Mouse (Mus musculus): ENCODE measurements at regions not wholly inside any gene's neighbourhood (a gene's known extent, or its start where the extent isn't known, plus 50 kb on each side); places are given as distances from the start of the nearest gene placed in this dataset.

- Histone ChIP-seq H3K27ac (ENCODE audit: low read length) (no peak overlapping the region), H3K36me3 (ENCODE audit: insufficient read depth, low read length) (no peaks in the 10 kb centered on the region), H3K9me3 (ENCODE audit: low read length) (no peaks in the 10 kb centered on the region), H3K4me3 (ENCODE audit: low read depth, low read length) (no peak overlapping the region), H3K9ac (replicated peaks; ENCODE audit: low read depth) (no peak overlapping the region), H3K4me1 (ENCODE audit: insufficient read depth, low read depth, low read length) (no peaks in the 10 kb centered on the region), H3K4me2 (replicated peaks; ENCODE audit: low read depth, low read length) (no peak overlapping the region), H3K27me3 (replicated peaks; ENCODE audit: insufficient read depth, low read length) (no peaks in the 10 kb centered on the region)
- DNase-seq (ENCODE audit: low spot score) (peak; percentile 11), ATAC-seq (no peak)
- no peak for TF ChIP-seq EP300 (IDR thresholded peaks at IDR 0.05)
- TF ChIP-seq CTCF (IDR thresholded peaks at IDR 0.05), result no peak
- 26% methylated on average over 8 of the region's 8 CpGs for WGBS
Measured at GRCm38 (mm10) chr16:93384039-93384537, 219.8 kb downstream of the Setd4 start.

GRCm38 (mm10) chr16:93382945-93383344, 220.9 kb downstream of the Setd4 start:
- Histone ChIP-seq H3K4me2 (replicated peaks; ENCODE audit: low read depth, low read length) (no peak overlapping the region), H3K27me3 (replicated peaks; ENCODE audit: insufficient read depth, low read length) (no peaks in the 10 kb centered on the region), H3K4me1 (ENCODE audit: insufficient read depth, low read depth, low read length) (no peaks in the 10 kb centered on the region), H3K36me3 (ENCODE audit: insufficient read depth, low read length) (no peaks in the 10 kb centered on the region), H3K9ac (replicated peaks; ENCODE audit: low read depth) (no peak overlapping the region), H3K9me3 (ENCODE audit: low read length) (no peaks in the 10 kb centered on the region), H3K27ac (ENCODE audit: low read length) (no peak overlapping the region), H3K4me3 (ENCODE audit: low read depth, low read length) (no peak overlapping the region)
- TF ChIP-seq EP300 (IDR thresholded peaks at IDR 0.05) (no peak), CTCF (IDR thresholded peaks at IDR 0.05) (no peak)
- ATAC-seq (no peak), DNase-seq (ENCODE audit: low spot score) (no peak)
- 51% methylated on average over 3 of the region's 3 CpGs for WGBS

GRCm38 (mm10) chr16:93380717-93381671, 222.9 kb downstream of the Setd4 start:
- DNase-seq (ENCODE audit: low spot score), result no peak
- ATAC-seq, result no peak
- H3K4me2 ChIP-seq (replicated peaks; ENCODE audit: low read depth, low read length), result no peak overlapping the region

GRCm38 (mm10) chr16:93380117-93380516, 223.7 kb downstream of the Setd4 start:
- Histone ChIP-seq H3K9me3 (ENCODE audit: low read length) (no peaks in the 10 kb centered on the region), H3K27me3 (replicated peaks; ENCODE audit: insufficient read depth, low read length) (no peaks in the 10 kb centered on the region), H3K4me2 (replicated peaks; ENCODE audit: low read depth, low read length) (no peak overlapping the region), H3K4me3 (ENCODE audit: low read depth, low read length) (no peak overlapping the region), H3K27ac (ENCODE audit: low read length) (no peak overlapping the region), H3K9ac (replicated peaks; ENCODE audit: low read depth) (no peak overlapping the region), H3K4me1 (ENCODE audit: insufficient read depth, low read depth, low read length) (no peaks in the 10 kb centered on the region), H3K36me3 (ENCODE audit: insufficient read depth, low read length) (no peaks in the 10 kb centered on the region)
- ATAC-seq (no peak), DNase-seq (ENCODE audit: low spot score) (no peak)
- WGBS, result 35% methylated on average over 4 of the region's 4 CpGs
- TF ChIP-seq EP300 (IDR thresholded peaks at IDR 0.05), result no peak
- TF ChIP-seq CTCF (IDR thresholded peaks at IDR 0.05), result no peak

More at GRCm38 (mm10) chr16:93380717-93381671, 222.9 kb downstream of the Setd4 start:
- H3K36me3 ChIP-seq (ENCODE audit: insufficient read depth, low read length), result no peaks in the 10 kb centered on the region
- H3K9me3 ChIP-seq (ENCODE audit: low read length), result no peaks in the 10 kb centered on the region
- no peak overlapping the region for H3K4me3 ChIP-seq (ENCODE audit: low read depth, low read length)
- H3K4me1 ChIP-seq (ENCODE audit: insufficient read depth, low read depth, low read length), result no peaks in the 10 kb centered on the region
- WGBS, result 64% methylated on average over 13 of the region's 13 CpGs
- no peak overlapping the region for H3K27ac ChIP-seq (ENCODE audit: low read length)
- no peaks in the 10 kb centered on the region for H3K27me3 ChIP-seq (replicated peaks; ENCODE audit: insufficient read depth, low read length)
- H3K9ac ChIP-seq (replicated peaks; ENCODE audit: low read depth), result no peak overlapping the region
- no peak for TF ChIP-seq EP300 (IDR thresholded peaks at IDR 0.05)
- TF ChIP-seq CTCF (IDR thresholded peaks at IDR 0.05), result no peak

- Histone ChIP-seq H3K27ac (ENCODE audit: low read length) (no peak overlapping the region), H3K36me3 (ENCODE audit: insufficient read depth, low read length) (no peaks in the 10 kb centered on the region), H3K4me2 (replicated peaks; ENCODE audit: low read depth, low read length) (no peak overlapping the region), H3K27me3 (replicated peaks; ENCODE audit: insufficient read depth, low read length) (no peaks in the 10 kb centered on the region), H3K4me3 (ENCODE audit: low read depth, low read length) (no peak overlapping the region), H3K9me3 (ENCODE audit: low read length) (no peaks in the 10 kb centered on the region), H3K9ac (replicated peaks; ENCODE audit: low read depth) (no peak overlapping the region), H3K4me1 (ENCODE audit: insufficient read depth, low read depth, low read length) (no peaks in the 10 kb centered on the region)
- no peak for ATAC-seq
- TF ChIP-seq CTCF (IDR thresholded peaks at IDR 0.05) (no peak), EP300 (IDR thresholded peaks at IDR 0.05) (no peak)
- WGBS, result 36% methylated on average over 6 of the region's 6 CpGs
- no peak for DNase-seq (ENCODE audit: low spot score)
Measured at GRCm38 (mm10) chr16:93379611-93380010, 224.3 kb downstream of the Setd4 start.

- 44% methylated on average over 6 of the region's 6 CpGs for WGBS
- Histone ChIP-seq H3K27ac (ENCODE audit: low read length) (no peak overlapping the region), H3K27me3 (replicated peaks; ENCODE audit: insufficient read depth, low read length) (no peaks in the 10 kb centered on the region), H3K4me1 (ENCODE audit: insufficient read depth, low read depth, low read length) (peaks cover under 1% of the 10 kb centered on the region; the same call in 1 of the 2 replicates), H3K36me3 (ENCODE audit: insufficient read depth, low read length) (no peaks in the 10 kb centered on the region), H3K9me3 (ENCODE audit: low read length) (no peaks in the 10 kb centered on the region), H3K4me3 (ENCODE audit: low read depth, low read length) (no peak overlapping the region), H3K4me2 (replicated peaks; ENCODE audit: low read depth, low read length) (no peak overlapping the region), H3K9ac (replicated peaks; ENCODE audit: low read depth) (no peak overlapping the region)
- no peak for TF ChIP-seq EP300 (IDR thresholded peaks at IDR 0.05)
- TF ChIP-seq CTCF (IDR thresholded peaks at IDR 0.05), result no peak
- ATAC-seq (peak; percentile 50), DNase-seq (ENCODE audit: low spot score) (peak; percentile 17)
Measured at GRCm38 (mm10) chr16:93374669-93375068, 229.2 kb downstream of the Setd4 start.

All from lung, postnatal 0 days (tissue).